Mouse (Mus musculus) ES-CJ7 (cell line): ENCODE data around the gene Nphs1.

Experiments
- DNase-seq: peaks from one replicate; pipeline ENCODE4 v3.0.0; 2011; ENCODE audit warnings: low read depth, low spot score

Nphs1 gene

DNA sequence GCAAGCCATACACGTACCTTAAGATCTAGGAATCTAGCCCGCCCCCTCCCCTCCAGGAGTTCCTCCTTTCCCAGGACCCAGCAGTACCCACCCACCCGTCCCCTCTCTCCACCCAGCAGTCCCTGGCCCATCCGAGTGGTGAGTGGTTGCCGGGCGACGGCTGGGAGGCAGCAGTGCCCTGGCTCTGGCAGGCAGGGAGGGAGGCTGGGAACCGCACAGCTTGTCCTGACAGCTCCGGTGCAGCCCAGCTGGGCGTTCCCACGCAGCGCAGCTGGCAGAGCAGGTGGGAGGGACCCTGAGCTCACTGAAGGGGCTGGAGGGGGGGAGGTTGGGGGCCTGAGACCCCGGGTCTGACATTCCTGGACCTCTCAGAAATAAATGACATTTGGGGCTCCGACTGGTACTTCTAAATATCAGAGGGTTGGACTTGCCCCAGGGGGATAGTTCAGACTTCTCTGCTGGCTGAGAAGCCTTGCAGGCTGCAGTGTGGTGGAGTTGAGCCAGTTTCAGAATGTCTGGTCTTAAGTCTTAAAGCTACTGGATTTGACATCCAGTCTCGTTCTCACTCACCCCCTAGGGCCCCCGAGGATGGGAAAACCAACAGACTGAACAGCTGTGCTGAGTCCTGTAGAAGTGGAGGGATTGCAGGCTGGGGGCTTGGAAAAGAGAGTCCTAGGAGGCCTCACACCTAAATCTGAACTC is at the start of gene Nphs1, which contains the start of gene Kirrel2:
Nphs1 (plus strand) TSS at position 687 of the 702 bp plus-strand sequence.
Kirrel2 (minus strand) TSS at position 62 of the 702 bp plus-strand sequence.
- peak; percentile 54 for DNase-seq

DNA sequence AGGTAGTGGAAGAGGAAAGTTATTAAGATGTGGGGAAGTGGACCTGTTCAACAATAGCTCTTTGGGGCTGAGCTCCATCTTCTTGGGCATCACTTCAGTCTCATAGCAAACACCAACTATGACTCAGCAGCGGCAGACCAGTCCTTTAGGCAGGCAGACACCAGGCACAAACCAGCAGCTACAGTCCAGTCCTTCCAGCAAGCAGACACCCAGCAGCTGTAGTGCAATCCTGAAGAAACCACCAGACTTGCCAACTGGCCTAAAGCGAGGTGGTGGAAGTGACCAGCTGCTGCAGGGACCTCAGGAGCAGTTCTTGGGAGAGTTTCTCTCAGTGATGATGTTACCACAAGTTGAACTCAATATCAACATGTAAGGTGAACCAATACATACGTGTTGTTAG is 49.5 kb upstream of the Nphs1 start:
- no peak for DNase-seq

GRCm38 (mm10) chr7:30409789-30410188 is 48.3 kb upstream of the Nphs1 start:
- no peak for DNase-seq

- no peak for DNase-seq
Observed at GRCm38 (mm10) chr7:30411023-30411422, 47.1 kb upstream of the Nphs1 start.

DNA sequence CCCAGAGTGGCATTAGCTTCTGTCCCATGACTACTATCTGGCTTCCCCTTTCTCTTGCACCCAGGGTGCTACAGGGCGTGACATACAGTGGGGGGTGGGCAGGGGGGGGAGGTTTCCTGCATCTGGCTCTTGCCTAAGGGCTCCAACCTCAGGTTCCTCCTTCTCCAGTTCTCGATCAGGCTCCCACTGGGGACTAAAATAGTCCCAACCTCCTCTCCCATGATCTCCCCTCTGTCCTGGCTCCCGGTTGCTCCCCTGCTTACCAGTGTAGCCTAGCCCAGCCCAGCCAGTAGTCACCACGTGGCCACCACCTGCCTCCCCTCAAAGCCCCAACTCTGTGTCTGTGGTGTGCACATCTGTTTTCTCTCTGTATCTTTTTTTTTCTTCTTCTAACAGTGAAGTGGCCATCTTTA is 45.4 kb upstream of the Nphs1 start:
- no peak for DNase-seq

- DNase-seq = no peak
Observed at GRCm38 (mm10) chr7:30413596-30413995, 44.5 kb upstream of the Nphs1 start, which contains the start of gene Tyrobp. Gene Tyrobp, plus strand, starts transcription at chr7:30413760.

GRCm38 (mm10) chr7:30417856-30418255 is 40.3 kb upstream of the Nphs1 start:
- no peak for DNase-seq

DNA sequence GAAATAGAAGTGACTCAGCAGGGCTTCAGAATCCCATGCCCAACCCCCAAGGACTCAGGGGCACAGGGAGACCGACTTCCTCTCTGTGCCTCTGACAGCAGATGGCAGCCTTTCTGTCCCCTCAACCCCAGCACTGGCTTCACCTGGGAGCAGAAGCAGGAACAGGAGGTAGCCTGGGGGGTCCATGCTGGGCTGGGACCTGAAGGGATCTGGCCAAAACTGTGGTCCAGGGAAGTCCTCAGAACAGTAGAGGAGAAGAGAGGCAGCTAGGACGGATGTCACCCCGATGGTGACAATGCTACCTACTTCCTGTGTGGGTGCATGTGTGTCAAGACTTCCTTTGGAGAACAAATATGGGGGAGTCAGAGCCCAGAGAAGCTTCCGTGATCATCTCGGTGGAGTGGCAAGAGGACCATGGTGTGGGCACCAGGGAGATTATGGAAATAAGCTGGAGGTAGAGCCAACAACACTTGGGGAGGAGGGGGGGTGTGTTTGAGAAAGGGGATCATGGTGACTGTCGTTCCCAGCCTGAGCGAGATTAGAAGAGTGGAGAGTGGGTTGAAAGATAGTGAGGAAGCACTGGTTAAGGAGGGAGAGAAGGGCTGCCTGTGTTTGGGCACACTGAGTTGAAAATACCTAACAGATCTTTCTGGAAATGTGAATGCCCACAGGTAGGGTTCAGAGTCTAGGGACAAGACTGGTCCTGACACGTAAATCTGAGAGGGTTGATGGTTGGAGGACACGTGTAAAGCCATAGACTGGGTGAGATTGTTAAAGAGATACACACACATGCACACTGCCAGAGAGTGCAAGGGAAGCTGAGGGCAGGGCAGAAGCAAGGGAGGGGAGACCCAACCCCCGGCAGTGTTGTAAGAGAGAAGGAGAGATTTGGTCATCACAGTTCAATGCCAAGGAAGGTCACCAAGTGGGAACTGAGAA is 38.3 kb upstream of the Nphs1 start, which contains the start of gene Hcst:
Hcst (minus strand) TSS at position 294 of the 939 bp plus-strand sequence.
- no peak for DNase-seq

DNA sequence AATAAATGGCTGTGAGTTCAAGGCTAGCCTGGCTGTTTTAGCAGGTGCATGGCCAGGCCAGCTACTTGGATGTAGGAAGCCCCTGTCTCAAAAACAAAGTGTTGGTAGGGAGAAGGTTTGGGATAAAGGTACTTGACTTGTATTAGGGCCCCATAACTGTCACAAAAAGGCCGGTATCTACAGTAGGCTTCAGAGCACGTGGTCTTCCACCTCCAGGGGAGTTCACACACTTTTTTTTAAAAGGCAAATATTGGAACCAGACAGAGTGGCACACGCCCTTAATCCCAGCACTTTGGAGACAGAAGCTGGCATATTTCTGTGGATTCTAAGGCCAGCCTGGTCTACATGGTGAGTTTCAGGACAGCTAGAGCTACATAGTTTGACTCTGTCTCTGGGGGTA is 37.4 kb upstream of the Nphs1 start:
- DNase-seq = no peak

- DNase-seq = peak; percentile 90
Observed at GRCm38 (mm10) chr7:30421175-30421889, 36.8 kb upstream of the Nphs1 start, which contains the start of gene Nfkbid. Gene Nfkbid, plus strand, starts transcription at chr7:30421732.

- peak; percentile 91 for DNase-seq
Observed at GRCm38 (mm10) chr7:30421890-30422435, 36.2 kb upstream of the Nphs1 start.

- DNase-seq = no peak
Observed at GRCm38 (mm10) chr7:30422560-30422959, 35.6 kb upstream of the Nphs1 start.

- no peak for DNase-seq
Observed at GRCm38 (mm10) chr7:30423071-30423641, 35.0 kb upstream of the Nphs1 start.

- DNase-seq = no peak
Observed at GRCm38 (mm10) chr7:30429327-30429726, 28.8 kb upstream of the Nphs1 start.

GRCm38 (mm10) chr7:30430191-30430590 is 27.9 kb upstream of the Nphs1 start:
- no peak for DNase-seq

GRCm38 (mm10) chr7:30431793-30432192 is 26.3 kb upstream of the Nphs1 start:
- peak; percentile 70 for DNase-seq

DNA sequence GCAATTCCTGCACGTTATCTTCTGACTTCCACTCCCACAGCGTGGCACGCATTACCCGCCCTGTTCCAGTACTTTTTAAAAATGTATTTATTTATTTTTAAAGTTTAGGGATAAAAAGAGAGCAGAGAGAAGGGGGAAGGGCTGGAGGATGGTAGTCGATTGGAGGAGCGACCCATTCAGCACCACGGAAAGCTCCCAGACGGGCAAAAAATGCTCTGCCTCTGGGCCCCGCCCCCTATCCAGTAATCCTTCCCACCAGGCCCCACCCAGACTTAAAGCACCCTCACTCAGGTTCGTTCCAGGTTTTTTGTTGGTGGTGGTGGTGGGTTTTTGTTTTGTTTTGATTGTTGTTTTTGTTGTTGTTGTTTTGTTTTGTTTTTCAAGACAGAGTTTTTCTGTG is 23.9 kb upstream of the Nphs1 start:
- peak; percentile 77 for DNase-seq

DNA sequence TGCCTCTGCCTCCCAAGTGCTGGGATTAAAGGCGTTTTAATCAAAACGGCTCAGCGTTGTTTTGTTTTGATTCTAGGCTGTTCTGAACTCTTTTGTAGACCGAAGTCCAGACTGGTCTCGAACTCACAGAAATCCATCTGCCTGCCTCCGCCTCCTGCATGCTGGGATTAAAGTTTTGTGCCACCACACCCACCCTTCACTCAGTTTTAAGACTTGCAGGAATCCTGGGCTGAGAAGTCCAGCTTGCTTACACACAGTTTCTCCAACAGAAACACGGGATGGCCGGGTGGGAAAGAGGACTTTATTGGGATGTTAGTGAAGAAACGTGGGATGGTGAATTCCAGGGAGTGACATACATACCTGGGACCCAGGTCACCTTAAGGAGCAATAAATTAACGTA is 23.4 kb upstream of the Nphs1 start:
- peak; percentile 64 for DNase-seq

DNA sequence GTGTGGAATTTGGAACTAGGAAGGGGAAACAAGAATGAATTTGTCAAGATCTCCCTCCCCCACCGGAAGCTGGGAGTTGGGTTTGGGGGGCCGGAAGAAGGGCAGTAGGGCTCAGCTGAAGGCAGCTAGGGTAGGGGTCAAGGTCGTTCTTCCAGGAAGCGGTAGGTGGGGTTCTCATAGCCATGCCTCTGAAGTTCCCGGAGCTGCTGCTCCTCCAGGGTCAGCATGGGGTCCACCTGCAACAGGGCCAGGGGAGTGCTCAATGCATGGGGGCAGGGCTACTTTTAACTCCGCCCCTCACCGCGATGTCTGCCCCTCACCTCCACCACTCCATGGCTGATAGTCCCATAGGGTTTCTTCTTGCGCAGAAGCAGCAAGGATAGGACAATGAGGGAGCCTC is 23.0 kb upstream of the Nphs1 start:
- DNase-seq = peak; percentile 91

DNA sequence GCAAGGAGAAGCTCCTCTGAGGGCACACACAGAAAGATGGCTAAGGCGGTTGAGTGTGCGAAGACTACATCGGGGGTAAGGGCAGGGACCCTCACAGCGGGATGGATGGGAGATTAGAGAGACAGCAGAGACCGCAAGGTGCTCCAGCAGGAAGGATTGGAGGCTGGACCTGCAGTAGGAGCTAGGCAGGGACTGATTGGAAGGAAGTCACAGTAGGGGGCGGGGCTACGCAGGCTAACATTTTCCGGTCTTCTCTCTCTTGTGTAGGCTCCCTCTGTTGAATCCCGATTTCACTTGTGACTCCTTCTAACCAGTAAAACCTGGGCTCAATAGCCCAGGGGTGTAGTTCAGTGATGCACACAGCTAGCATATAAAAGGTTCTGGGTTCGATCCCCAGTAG is 21.2 kb upstream of the Nphs1 start:
- peak; percentile 96 for DNase-seq

DNA sequence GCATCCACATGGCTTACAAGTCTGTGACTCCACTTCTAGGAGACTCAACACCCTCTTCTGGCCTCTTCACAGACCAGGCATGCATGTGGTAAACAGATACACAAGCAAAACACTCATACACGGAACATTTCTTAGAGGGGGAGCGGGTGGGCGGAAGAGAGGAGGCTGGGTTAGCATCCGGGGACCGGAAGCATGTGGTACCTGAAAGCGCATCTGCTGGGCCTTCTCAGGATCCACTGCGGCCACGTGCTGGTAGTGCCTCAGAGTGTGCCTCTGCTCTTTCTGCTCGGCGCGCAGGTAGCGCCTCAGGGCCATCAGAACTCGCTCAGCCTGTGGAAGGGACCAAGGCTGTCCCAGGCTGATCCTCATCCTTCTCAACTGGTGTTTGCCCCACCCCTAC is 18.4 kb upstream of the Nphs1 start:
- DNase-seq = no peak
